Mouse (Mus musculus) layer of hippocampus, adult 9-10 months (tissue): ENCODE measurements around the gene Abhd17a.

Experiments used
- DNase-seq: peaks from one replicate; pipeline ENCODE4 v3.0.0; 2022; ENCODE audit warnings: low spot score

The Abhd17a gene

GRCm38 (mm10) chr10:80589879-80590854 lies at the start of gene Abhd17a:
Gene Abhd17a (minus strand): TSS chr10:80590341.
- peak; percentile 74 for DNase-seq

GRCm38 (mm10) chr10:80635345-80635744 lies 45.2 kb upstream of the Abhd17a start:
- no peak for DNase-seq

DNA sequence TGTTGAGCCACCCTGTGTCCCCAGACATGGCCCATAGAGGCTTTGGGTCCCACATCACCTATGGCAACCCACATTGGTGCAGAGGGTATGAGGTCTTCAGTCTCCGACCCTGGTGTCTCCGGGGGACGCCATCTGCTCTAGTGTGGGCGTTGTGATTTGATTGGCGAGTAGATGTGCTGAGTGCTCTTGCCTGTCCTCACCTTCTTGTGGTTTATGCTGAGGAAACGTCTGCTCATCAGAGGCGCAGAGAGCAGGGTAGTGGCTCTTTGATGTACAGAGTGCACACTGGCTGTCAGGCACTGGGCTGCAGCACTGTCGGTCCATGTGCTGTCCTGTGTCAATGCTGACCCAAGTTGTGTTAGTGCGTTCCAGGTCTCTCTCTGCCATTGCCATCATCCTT lies 38.8 kb upstream of the Abhd17a start:
- DNase-seq: no peak

DNA sequence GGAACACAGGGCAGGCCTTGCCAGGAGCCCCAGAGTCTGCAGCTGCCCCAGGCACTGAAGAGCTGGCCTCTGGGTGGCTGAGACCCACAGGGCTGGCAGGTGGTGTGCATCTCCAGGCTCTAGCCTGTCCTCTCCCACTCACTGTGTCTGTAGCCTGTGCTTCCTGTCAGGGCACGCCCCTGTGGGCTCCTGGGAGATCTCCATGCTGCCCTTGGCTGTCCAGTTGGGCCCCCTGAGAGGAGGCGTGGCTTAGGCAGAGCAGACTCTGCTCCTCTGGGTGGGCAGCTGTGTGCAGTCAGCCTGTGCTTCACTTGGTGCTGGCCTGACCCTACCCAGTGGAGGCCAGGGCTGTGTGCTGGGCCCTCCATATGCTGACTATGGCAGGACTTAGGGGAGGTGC lies 37.5 kb upstream of the Abhd17a start:
- no peak for DNase-seq

DNA sequence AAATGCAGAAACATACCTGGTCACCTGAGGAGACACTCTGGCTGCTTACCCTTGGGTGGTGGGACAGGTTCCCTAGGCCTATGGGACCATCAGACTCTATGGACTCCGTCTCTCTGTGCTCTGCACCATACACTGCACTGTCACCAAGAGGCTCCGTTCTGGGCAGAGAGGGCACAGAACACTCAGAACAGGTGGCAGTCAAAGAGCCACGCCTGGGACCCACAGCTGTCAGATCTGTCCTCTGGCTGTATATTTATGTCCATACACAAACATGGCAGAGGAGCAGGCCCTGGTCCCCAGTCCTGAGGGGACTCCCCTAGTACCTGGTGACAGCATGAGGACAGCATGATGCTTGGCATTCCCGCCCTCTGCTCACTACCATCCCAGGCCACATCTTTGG lies 35.6 kb upstream of the Abhd17a start:
- no peak for DNase-seq

DNA sequence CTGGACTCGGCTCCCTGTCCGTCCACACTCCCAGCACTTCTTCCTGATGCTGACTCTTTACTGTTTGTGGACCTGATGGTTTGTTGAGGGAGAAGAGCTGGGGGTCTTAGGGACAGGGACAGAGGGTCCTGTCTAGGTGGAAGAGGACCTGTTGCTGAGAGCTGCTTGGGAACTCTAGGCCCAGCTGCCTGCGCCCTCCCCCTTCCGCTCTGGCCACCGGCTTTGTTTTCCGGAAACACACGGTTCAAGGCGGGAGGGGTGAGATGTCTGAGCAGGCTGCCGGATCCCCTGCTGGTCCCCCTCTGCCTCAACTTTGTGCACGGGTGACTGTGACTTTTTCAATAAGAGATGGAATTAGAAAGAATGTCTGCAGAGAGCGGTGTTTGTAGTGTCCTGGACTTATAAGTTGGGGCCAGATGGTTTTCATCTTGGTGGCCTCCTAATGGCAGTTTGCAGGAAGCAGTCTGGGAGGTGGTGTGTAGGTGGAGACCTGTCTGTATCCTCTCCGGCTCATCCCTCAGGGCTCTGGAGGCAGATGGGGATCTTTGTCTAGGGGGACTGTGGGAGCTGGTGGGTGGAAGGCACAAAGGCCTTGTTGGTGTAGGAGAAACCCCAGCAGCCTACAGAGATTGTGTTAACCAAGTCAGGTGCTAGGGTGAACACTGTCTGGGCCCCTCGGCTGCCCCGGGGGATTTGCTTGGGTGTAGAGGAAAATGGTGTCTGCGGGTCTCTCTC lies 33.5 kb upstream of the Abhd17a start:
- no peak for DNase-seq

DNA sequence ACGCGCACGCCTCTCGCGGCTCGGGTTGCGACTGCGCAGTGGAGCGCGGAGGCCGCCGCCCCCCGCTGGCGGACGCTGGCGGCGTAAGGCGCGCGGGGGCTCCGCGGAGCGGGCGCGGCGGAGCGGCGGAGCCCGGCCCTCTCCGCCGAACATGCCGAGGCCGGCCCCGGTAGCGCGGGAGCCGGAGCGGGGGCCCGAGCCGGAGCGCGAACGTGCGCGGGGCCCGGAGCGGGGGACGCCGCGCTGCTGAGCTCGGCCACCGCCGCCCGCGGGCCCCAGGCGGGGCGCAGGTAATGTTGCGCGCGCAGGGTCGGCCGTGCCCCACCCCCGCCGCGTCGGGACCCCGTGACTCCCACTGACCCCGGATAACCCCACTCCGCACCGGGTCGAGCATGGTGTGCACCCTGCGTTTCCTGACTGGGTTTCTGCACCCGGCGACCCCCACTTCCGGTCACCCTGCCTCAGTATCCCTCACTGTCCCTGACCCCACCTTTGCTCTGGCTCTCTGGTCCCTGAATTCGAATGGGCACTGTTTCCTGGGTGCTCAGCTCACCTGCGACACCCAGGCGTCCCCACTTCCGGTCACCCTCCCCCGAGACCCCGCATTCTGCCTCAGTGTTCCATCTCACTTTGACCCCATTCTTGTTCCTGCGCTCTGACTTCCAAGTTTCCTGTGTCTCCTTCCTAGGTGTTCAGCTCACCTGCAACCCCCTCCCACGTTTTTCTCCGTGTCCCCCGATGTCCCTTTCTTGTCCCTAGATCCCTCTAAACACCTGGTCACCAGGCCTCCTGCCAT lies 32.7 kb upstream of the Abhd17a start, which contains the start of gene Csnk1g2:
Gene Csnk1g2 (plus strand): TSS at position 178 of the 796 bp plus-strand sequence.
- no peak for DNase-seq

DNA sequence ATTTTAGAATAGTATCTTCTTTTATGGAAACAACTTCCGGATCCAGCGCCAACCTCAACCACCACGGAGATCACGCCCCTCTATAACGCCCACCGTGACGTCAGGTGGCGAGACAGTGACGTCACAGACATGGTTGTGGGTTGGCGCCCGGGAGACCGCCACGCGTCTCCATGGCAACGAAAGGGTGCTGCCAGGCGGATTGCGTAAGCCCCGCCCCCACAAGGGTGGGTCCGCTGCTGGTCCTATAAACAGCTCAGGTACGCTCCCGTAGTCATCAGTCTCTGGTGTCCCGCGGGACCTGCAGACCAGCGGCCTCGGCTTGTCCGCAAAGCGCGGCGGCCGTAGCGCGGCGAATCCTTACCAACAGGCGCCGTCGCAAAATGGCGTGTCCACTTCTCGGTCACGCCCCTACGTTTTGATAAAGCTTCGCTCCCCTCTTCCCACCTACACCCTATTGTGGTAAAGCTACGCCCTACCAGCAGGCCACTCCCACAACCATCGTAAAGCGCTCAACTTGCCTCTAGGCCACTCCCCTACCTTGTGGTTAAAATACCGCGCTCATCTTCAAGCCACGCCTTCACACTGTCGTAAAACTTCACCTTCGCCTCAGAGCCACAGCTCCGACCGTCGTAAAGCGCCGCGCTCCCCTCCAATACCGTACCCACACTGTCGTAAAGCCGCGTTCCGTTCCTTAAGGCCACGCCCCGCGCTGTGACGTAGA lies 32.0 kb upstream of the Abhd17a start:
- DNase-seq: peak; percentile 99

DNA sequence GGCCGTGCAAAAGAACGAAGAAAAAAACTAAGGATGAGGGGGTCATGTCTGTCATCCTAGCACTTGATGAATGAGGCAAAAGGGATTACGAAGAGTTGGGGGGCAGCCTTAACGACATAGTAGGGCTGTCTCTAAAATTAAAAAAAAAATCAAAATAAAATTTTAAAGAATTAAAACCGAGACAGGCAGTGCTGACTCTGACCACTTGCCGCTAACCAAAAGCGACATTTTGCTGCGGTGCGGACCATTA lies 31.5 kb upstream of the Abhd17a start:
- DNase-seq: no peak

GRCm38 (mm10) chr10:80620796-80621689 lies 30.9 kb upstream of the Abhd17a start:
- DNase-seq: no peak

GRCm38 (mm10) chr10:80620365-80620764 lies 30.2 kb upstream of the Abhd17a start:
- DNase-seq: no peak

DNA sequence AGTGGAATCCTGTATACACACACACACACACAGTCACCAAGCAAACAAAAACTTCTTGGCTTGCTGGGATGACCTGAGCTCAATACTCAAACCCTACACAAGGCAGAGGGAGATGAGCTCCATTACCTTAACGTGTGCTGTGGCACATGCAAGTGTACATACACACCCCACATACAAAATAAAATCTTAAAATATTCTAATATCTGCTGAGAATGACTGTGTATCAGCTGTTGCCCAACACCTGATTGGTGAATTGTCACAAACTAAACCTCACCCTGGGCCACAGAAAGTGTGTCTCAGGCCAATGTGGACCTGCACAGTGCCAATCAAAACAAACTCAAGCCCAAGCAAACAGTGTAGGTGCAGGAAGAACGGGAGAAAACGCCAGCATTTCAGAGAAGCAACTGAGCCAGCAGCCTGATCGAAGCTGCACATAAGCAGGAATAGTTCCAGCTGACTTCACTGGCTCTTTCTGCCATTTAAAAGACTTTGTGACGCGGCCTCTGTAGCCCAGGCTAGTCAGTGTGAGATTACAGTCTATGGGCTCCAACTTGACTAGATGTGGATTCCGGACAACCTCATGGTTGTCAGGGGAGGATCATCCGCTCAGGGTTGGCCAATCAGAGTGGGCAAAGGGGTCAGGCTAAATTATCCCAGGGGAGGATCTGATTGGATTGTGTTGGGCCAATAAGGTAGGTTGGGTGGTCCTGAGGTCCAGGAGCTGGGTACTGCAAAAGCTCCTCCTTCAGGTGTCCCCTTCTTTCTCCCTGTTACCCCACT lies 29.5 kb upstream of the Abhd17a start:
- DNase-seq: no peak

GRCm38 (mm10) chr10:80618181-80618580 lies 28.0 kb upstream of the Abhd17a start:
- no peak for DNase-seq

DNA sequence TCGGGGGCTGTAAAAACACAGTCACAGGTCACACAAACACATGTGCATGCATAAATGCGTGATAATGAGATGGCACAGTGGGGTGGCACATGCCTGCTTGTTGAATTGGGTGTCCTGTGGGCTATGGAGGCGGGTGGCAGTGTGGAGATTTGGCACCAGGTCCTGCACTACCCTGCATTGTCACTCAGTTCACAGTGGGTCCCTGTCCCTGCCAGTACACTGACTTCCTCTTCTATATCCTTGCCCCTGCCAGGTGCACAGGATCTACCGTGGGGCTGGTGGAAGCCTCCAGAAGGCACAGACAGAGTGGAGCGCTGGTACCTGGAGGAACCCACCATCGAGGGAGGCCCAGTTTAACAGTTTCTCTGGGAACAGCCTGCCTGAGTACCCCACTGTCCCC lies 24.2 kb upstream of the Abhd17a start:
- DNase-seq: no peak

DNA sequence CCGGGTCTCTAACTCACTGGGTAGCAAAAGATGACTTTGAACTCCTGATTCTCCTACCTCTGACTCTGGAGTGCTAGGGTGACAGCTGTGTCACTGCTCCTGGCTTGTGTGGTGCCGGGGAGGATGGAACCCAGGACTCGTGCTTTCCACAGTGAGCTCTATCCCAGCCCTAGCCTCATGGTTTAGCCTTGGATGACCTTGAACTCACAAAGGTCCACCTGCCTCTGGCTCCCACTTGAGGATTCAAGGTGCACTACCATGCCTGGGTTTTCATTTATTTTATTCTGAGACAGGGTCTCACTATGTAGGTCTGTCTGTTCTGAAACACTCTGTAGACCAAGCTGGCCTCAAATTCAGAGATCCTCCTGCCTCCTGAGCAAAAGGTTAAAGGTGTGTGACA lies 23.7 kb upstream of the Abhd17a start:
- DNase-seq: no peak

DNA sequence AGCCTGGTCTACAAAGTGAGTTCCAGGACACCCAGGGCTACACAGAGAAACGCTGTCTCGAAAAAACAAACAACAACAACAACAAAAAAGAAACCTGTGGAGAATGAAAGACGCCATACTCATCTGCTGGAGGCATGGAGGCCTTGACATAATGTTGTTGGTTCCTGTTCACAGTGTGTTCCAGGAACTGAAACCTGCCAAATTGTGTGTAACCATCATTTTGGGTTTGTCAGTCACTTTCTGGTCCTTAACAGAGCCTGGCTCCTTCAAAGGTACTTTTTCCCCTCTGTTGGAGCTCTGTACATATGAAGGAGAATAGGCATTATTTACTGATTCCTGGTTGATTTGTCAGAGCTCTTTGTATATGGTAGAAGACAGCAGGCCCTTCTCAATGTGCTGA lies 21.8 kb upstream of the Abhd17a start:
- DNase-seq: no peak

- no peak for DNase-seq
Observed at GRCm38 (mm10) chr10:80611024-80611423, 20.9 kb upstream of the Abhd17a start.

DNA sequence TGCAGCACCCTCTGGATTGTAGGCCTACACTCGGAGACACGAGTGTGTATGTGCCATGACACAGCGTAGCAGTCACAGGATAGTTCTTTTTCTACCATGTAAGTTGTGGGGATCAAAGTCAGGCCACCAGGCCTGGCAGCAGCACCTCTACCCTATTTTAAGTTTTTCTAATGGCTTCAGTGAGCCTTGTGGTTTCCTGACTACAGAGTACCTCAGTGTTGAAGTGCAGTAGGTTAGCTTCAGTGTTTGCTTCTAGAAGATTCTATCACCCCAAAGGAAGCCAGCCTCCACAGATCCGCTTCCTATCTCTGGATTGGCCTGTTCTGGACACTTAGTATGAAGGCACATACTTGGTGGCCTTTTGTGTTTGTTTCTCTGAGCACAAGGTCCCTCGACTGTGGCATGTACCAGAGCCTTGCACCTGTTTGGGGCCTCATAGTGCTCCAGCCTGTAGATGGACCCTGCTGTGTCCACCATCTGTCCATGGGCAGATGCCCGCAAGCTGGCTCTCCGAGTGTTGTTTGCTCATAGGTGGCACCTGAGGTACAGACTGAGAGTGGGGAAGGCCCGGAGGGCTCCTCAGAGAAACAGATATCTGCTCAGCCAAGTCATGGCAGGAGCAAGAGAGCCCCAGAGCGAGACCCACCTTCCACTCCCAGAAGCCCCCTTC lies 20.1 kb upstream of the Abhd17a start:
- DNase-seq: no peak

GRCm38 (mm10) chr10:80609269-80609924 lies 19.3 kb upstream of the Abhd17a start:
- DNase-seq: no peak
